Mouse (Mus musculus) B cell, adult 67 days (primary cell): ENCODE measurements around the gene Mrgprd. TPM values are rescaled to one million over a fixed set of nuclear protein-coding genes. Genes with fewer than 3 reads are reported as not detected.

ENCODE experiments used
- total RNA-seq, 2 experiments: library from RNA; stranded (reverse); gene quantifications; 4 replicates each; pipeline ENCODE4 v1.2.4; 2023

Gene Mrgprd
- not detected for total RNA-seq

DNA sequence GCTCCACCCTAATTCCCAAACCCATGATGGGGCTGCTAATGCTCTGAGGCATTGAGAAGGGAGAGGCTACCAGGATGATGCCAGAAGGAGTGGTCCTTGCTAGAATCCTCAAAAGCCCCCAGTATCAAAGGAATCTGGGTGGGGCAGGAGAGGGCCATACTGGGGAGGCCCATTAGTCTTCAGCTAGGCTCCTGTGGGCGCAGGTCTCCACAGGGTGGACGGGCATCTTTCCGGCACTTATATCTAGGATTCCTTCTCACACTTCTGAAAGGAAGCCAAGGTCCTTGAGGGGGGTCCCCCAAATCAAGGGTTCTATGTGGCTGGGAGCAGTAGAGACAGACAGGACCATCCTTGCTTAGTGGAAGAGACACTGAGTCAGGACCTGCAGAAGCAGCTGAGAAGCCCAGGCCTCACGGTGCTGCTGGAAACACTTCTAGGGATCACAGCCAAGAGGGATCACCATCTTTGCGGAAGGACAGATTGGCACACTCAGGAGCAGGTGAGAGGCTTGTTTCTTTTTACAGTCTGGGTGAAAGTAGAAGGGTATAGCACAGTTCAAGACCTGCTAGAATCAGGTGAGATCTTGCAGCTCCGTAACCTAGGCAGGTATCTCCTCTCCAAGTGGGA is at the start of gene Mrgprd:
Gene Mrgprd, plus strand, starts transcription at position 51 of the 627 bp plus-strand sequence.

DNA sequence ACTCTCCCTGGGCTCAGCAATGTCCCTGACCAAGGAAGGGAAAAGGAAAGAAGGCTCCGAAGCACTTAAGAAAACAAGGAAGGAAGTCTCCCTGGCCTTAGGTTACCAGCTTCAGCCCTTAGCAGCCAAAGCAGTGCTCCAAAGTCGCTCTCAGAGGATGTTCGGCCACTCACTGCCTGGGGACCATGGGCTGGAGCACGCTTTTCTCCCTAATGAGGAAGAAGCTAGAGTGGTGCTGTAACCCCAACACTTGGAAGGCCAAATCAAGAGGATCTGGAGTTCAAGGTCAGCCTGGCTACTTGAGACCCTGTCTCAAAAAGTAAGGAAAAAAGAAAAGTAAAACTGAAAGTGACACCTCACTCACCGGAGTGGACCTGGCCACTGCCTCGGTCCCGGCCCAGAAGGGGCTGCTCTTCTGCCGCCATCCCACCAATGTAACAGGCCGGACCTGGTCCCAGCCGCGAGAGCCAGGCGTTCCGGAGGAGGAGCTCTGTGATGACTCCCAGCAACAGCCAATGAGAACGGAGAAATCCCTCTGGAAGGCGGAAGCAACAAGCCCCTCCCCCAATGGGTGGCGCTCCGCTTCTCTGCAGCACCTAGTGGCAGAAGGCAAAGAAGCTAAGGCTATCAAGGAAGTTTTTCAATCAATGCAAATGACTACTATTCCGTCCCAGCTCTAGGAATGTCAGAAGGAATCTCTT is 31.0 kb upstream of the Mrgprd start, which contains the start of gene Tpcn2:
Gene Tpcn2, minus strand, starts transcription at position 525 of the 701 bp plus-strand sequence.

DNA sequence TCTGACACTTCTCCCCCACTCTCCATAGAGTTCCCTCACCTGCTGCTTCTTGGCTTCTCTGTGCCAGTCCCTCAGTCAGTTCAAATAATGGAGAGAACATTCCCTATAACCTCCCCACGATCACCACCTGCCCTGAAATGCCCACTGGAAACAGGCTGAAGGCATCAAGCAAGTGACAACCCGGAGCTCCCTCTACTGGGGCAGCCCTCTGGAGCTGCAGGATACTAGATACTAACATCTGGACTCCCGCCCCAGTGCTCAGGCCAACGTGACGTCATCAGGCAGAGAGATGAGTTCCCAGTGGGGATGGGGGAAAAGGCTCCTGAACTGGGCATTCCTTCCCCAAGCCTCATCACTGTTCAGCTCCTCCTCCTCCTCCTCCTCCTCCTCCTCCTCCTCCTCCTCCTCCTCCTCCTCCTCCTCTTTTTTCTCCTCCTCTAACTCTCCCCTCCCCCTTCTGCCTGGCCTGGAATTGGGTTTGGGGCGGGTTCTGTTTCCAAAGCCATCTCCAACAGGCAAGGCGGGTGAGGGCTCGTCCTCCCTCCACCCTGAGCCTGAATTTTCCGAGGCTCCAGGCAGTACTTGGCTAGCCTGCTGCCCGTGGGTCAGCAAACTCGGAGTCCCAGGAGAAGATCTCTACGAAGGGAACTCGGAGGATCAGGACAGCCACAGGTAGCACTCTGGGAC is 14.2 kb upstream of the Mrgprd start, which contains the start of gene Mrgprf:
Gene Mrgprf, plus strand, starts transcription at position 508 of the 687 bp plus-strand sequence.

Other genes starting within 250 kb of the Mrgprd start
- gene 1810010D01Rik, start 106.7 kb upstream of the Mrgprd start, total RNA-seq = 1 to 10 TPM in 1 of 2 experiments, not detected in 1; 1.1 TPM
- gene Tpcn2, start 30.8 kb upstream of the Mrgprd start, total RNA-seq = 10 to 100 TPM; 25.5 to 26.9 TPM
- gene Mrgprf, start 14.0 kb upstream of the Mrgprd start, total RNA-seq = not detected